Mouse (Mus musculus): Measurements from ENCODE around the gene Lhx5.
A peak's percentile ranks its signal among the peaks of the same experiment; 100 is the strongest.

- TF ChIP-seq CTCF (IDR thresholded peaks at IDR 0.05; ENCODE audit: low read depth, low read length): peak; percentile 92
- no peak for TF ChIP-seq POLR2AphosphoS5 (IDR thresholded peaks at IDR 0.05; ENCODE audit: insufficient replicate concordance, low read depth, low read length)
- TF ChIP-seq TAL1 (conservative IDR thresholded peaks at IDR 0.05; ENCODE audit: low read depth, low read length): no peak
- TF ChIP-seq GATA1 (IDR thresholded peaks at IDR 0.05; ENCODE audit: borderline replicate concordance, low read length): no peak
- TF ChIP-seq GATA2 (IDR thresholded peaks at IDR 0.05; ENCODE audit: borderline replicate concordance, low read depth, low read length): no peak
Measured at GRCm38 (mm10) chr5:120465062-120465461, 33.6 kb downstream of the Lhx5 start.
